Mouse (Mus musculus): ENCODE measurements around the gene Dguok. TPM values are rescaled to one million over a fixed set of nuclear protein-coding genes. Genes with fewer than 3 reads are reported as not detected.
A peak's percentile ranks its signal among the peaks of the same experiment; 100 is the strongest.

The Dguok gene
- total and polyA plus RNA-seq, 3 experiments: 8.7 to 16.7 (median 11.5) TPM

DNA sequence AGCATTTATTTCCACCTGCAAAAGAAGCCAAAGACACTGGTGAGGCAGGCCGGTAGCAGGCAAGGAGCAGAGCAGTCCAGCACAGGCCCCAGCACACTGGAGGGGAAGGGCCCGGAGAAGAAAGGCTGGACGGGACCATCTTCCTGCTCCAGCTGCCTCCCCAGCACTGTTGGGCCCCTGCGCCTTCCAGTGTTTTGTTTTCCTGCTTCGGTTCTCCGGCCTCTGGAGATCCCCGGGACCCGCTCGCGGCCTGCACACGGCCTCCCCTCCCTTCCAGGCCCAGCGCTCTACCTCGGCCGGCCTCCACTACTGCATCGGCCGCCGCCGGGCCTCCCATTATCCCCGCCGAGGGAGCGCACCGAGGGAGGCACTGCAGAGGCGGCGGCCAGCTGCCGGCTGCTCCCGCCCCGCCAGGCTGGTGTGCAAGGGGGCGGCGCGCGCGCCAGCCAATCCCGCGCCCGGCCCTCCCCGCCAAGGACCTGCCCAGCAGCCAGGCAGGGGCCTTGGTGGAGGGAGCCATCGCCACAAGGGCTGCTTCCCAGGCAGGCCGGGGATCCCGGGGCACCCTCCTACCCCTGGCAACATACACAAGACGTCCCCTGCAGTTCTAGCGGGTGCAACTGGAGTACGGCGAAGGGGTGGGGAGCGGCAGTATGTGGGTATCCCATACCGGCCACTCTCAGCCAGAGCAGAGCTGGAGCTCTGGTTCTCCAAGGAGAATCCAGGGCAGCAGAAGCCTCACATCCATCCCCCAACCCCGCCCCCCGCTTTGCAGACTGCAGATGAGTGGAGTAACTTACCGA lies 65.3 kb downstream of the Dguok start (continued):
- TF ChIP-seq MAZ (IDR thresholded peaks at IDR 0.05; ENCODE audit: low read depth, low read length) (no peak), POLR2AphosphoS2 (IDR thresholded peaks at IDR 0.05; ENCODE audit: low read depth, low read length) (no peak), UBTF (IDR thresholded peaks at IDR 0.05; ENCODE audit: low read depth, low read length) (peak; percentile 92), PAX5 (IDR thresholded peaks at IDR 0.05; ENCODE audit: low read length) (no peak), ZNF384 (IDR thresholded peaks at IDR 0.05; ENCODE audit: low read depth, low read length) (no peak), MAX (IDR thresholded peaks at IDR 0.05; ENCODE audit: low read length) (no peak), MXI1 (IDR thresholded peaks at IDR 0.05; ENCODE audit: low read depth, low read length) (no peak)

DNA sequence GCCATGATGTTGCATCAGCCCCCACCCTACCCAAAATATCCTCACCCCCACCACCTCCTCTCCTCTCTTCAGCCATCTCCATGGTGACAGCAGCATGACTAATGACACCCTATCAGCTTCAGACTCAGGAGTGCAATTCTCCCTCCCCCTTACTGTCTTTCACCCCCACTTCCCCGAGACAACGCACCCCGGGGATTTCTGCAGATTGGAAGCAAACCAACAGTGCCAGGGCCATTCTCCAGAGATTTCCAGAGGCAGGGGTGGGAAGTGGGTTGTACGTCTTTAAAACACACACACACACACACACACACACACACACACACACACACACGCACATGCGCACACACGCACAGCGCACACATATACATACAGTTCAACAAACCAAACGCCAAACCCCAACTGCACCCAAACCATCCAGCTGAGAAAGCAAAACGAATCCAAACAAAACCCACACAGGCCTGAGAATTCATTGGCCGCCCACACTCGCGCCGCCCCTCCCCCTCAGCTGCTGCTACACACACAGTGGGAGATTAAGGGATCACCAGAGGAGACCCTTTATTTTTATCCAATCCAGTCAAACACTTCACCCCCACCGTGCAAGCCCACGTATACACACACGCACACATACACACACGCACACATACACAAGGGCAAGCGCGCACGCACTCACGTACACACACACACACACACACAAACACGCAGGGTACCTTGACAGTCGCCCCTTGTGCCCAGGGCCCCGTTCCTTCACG lies 66.1 kb downstream of the Dguok start:
- Histone ChIP-seq H3K4me2 (ENCODE audit: insufficient read depth, low read depth, poor library complexity, severe bottlenecking) (peak overlapping the region; percentile 91), H3K27ac (ENCODE audit: insufficient read depth, low read depth) (peak overlapping the region; percentile 18), H3K79me2 (replicated peaks; ENCODE audit: control insufficient read depth, extremely low read depth, insufficient read depth, poor library complexity, severe bottlenecking) (peaks cover 4% of the 10 kb centered on the region; the same call in 1 of the 2 replicates), H3K27me3 (replicated peaks) (no peaks in the 10 kb centered on the region), H3K9me3 (replicated peaks; ENCODE audit: low read length) (no peaks in the 10 kb centered on the region), H3K4me3 (replicated peaks in 1 of 3; ENCODE audit: low read depth in 2 of 3, low read length in 2 of 3, poor library complexity in 1 of 3) (peak overlapping the region; percentile 75 to 91 (median 78)), H3K36me3 (replicated peaks in 1 of 2; ENCODE audit: control insufficient read depth in 1 of 2, insufficient read depth in 1 of 2, low read length in 1 of 2) (peaks cover 4 to 55% of the 10 kb centered on the region in 2 experiments), H3K4me1 (ENCODE audit: control insufficient read depth in 1 of 2, insufficient read depth in 2 of 2) (peaks cover 10 to 80% of the 10 kb centered on the region in 2 experiments), H3K9ac (ENCODE audit: insufficient read depth, low read depth) (peak overlapping the region; percentile 87)
- dilution Hi-C loops (cut with MboI; ENCODE audit: extremely low pct_ligation_motif_present, extremely low pct_unique_long_range_greater_than_20kb, low sequenced_read_pairs): no loop called here
- TF ChIP-seq SIN3A (IDR thresholded peaks at IDR 0.05; ENCODE audit: low read length): peak; percentile 35; the same call in 1 of the 2 replicates
- TF ChIP-seq IRF4 (IDR thresholded peaks at IDR 0.05; ENCODE audit: low read depth, low read length): peak; percentile 20; the same call in 1 of the 2 replicates
- no peak for TF ChIP-seq MAFK (IDR thresholded peaks at IDR 0.05; ENCODE audit: insufficient replicate concordance, low read length)
- no peak for TF ChIP-seq POLR2A (IDR thresholded peaks at IDR 0.05; ENCODE audit: low read depth, low read length)
- peak; percentile 75 for TF ChIP-seq NRF1 (IDR thresholded peaks at IDR 0.05; ENCODE audit: low read depth, low read length)
- no peak for DNase-seq (ENCODE audit: extremely low read depth)
- in situ Hi-C loops (cut with MboI; ENCODE audit: low pct_ligation_motif_present, low pct_unique_long_range_greater_than_20kb, low sequenced_read_pairs): no loop called here

DNA sequence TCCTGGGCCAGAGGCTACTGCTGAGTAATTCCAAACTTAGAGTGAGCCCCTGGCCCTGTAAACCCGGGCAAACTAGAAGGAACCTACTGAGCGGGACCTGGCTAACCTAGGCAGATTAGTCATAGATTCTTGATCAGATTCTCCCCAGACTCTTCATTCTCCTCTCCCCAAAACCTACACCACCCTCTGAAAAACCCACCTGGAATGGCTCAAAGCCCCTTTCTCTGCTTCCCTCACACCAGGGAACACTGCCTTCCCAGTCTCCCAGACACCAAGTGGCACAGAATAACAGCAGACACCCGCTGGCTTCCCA lies 66.6 kb downstream of the Dguok start:
- dilution Hi-C loops (cut with MboI; ENCODE audit: extremely low pct_ligation_motif_present, extremely low pct_unique_long_range_greater_than_20kb, low sequenced_read_pairs): no loop called here
- H3K9me3 ChIP-seq (replicated peaks; ENCODE audit: low read length): no peaks in the 10 kb centered on the region
- peak overlapping the region; percentile 91 for H3K4me2 ChIP-seq (ENCODE audit: insufficient read depth, low read depth, poor library complexity, severe bottlenecking)
- H3K36me3 ChIP-seq (replicated peaks in 1 of 2; ENCODE audit: control insufficient read depth in 1 of 2, insufficient read depth in 1 of 2, low read length in 1 of 2): peaks cover 4 to 55% of the 10 kb centered on the region in 2 experiments
- no peaks in the 10 kb centered on the region for H3K27me3 ChIP-seq (replicated peaks)
- H3K4me3 ChIP-seq (replicated peaks in 1 of 3; ENCODE audit: low read depth in 2 of 3, low read length in 2 of 3, poor library complexity in 1 of 3): peak overlapping the region; percentile 75 to 91 (median 78)
- H3K9ac ChIP-seq (ENCODE audit: insufficient read depth, low read depth): peak overlapping the region; percentile 87
- peaks cover 4% of the 10 kb centered on the region; the same call in 1 of the 2 replicates for H3K79me2 ChIP-seq (replicated peaks; ENCODE audit: control insufficient read depth, extremely low read depth, insufficient read depth, poor library complexity, severe bottlenecking)
- TF ChIP-seq NELFE (IDR thresholded peaks at IDR 0.05; ENCODE audit: low read depth, low read length) (no peak), ZKSCAN1 (IDR thresholded peaks at IDR 0.05; ENCODE audit: borderline replicate concordance, low read depth, low read length) (no peak), NRF1 (IDR thresholded peaks at IDR 0.05; ENCODE audit: low read depth, low read length) (no peak), MAX (IDR thresholded peaks at IDR 0.05; ENCODE audit: low read length) (no peak), RAD21 (IDR thresholded peaks at IDR 0.05; ENCODE audit: low read depth, low read length) (no peak), IRF4 (IDR thresholded peaks at IDR 0.05; ENCODE audit: low read depth, low read length) (no peak), POLR2A (IDR thresholded peaks at IDR 0.05; ENCODE audit: low read depth, low read length) (no peak), CHD1 (IDR thresholded peaks at IDR 0.05; ENCODE audit: low read depth, low read length) (no peak), MAZ (IDR thresholded peaks at IDR 0.05; ENCODE audit: low read depth, low read length) (no peak), HCFC1 (IDR thresholded peaks at IDR 0.05; ENCODE audit: low read depth, low read length) (no peak), PAX5 (IDR thresholded peaks at IDR 0.05; ENCODE audit: low read length) (no peak), MYC (IDR thresholded peaks at IDR 0.05; ENCODE audit: low read depth, low read length) (no peak), SMC3 (IDR thresholded peaks at IDR 0.05; ENCODE audit: low read depth, low read length) (no peak), BHLHE40 (IDR thresholded peaks at IDR 0.05; ENCODE audit: low read depth, low read length) (no peak), CTCF (conservative IDR thresholded peaks at IDR 0.05 in 1 of 2, IDR thresholded peaks at IDR 0.05 in 1 of 2; ENCODE audit: low read depth in 2 of 2, low read length in 2 of 2) (no peak), ETS1 (conservative IDR thresholded peaks at IDR 0.05; ENCODE audit: low read depth, low read length) (no peak), USF1 (IDR thresholded peaks at IDR 0.05; ENCODE audit: low read depth, low read length) (no peak), KAT2A (IDR thresholded peaks at IDR 0.05; ENCODE audit: insufficient replicate concordance, low read length) (no peak)
- no peak overlapping the region; the same call in 1 of the 2 replicates for H3K27ac ChIP-seq (ENCODE audit: insufficient read depth, low read depth)
- in situ Hi-C loops (cut with MboI; ENCODE audit: low pct_ligation_motif_present, low pct_unique_long_range_greater_than_20kb, low sequenced_read_pairs): no loop called here
- H3K4me1 ChIP-seq (ENCODE audit: control insufficient read depth in 1 of 2, insufficient read depth in 2 of 2): peaks cover 10 to 85% of the 10 kb centered on the region in 2 experiments
- no peak for DNase-seq (ENCODE audit: extremely low read depth)

Measured in CH12.LX (cell line).